Mouse (Mus musculus) cerebellum, adult 2 months (tissue): ENCODE results near the gene Boc.

Experiments
- CTCF ChIP-seq: fragments of 200-500 bp; IDR thresholded peaks from 2 replicates; pipeline ENCODE4 v1.5.1; 2011; ENCODE audit warnings: low read depth, mild to moderate bottlenecking, control low read depth, low read length, moderate library complexity, borderline replicate concordance; ENCODE audit not compliant: insufficient read depth
- POLR2A ChIP-seq: fragments of 200-500 bp; IDR thresholded peaks from 2 replicates; pipeline ENCODE4 v1.6.1; 2011; ENCODE audit warnings: low read length, control low read depth, borderline replicate concordance; ENCODE audit not compliant: insufficient read depth

- TF ChIP-seq CTCF (no peak), POLR2A (no peak)
Measured at GRCm38 (mm10) chr16:44549867-44550679, 8.6 kb downstream of the Boc start.
